14 mouse cellular contexts compared by ENCODE assay signal in the genomic region with DNA sequence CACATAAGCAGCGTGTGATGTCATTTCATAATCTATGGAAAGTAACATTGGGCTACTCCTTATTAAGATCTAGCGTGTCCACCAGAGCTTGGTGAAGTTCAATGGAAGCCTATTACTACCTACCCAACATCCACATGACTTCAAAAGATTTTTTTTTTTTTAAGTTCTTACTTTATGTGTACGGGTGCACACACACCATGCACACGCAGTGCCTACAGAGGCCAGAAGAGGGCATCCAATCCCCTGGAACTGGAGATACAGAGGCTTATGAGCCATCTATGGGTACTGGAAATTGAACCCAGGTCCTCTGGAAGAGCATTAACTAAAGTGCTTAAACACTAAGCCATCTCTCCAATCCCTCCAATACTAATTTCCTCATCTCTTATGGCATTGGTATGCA. TPM values are rescaled to one million over a fixed set of nuclear protein-coding genes. Genes with fewer than 3 reads are reported as not detected.
DNase-seq lines count a peak whose midpoint lies in the region; ATAC-seq and TF ChIP-seq lines count a peak whose summit lies in the region.
"Had no signal": no experiment of that assay in that cellular context is flagged by ENCODE, and none has a peak within 500 bp of the region (broad histone marks: within the 10 kb centered on the region; RNA-seq: fewer than 3 reads in every experiment).

No protein-coding gene starts in this region.

- H3K36me3 ChIP-seq in liver, postnatal 0 days (replicated peaks; ENCODE audit: insufficient read depth, low read length): no peaks in the 10 kb centered on the region
- no peaks in the 10 kb centered on the region for H3K36me3 ChIP-seq in liver, embryonic 12.5 days
- H3K36me3 ChIP-seq in ES-E14 (ENCODE audit: control insufficient read depth, insufficient read depth, low read length, poor library complexity, severe bottlenecking): no peaks in the 10 kb centered on the region
- H3K36me3 ChIP-seq: neural tube, embryonic 13.5 days had no signal

- 74% methylated on average over 4 of the region's 4 CpGs for WGBS in liver, postnatal 0 days (ENCODE audit: insufficient replicate concordance)
- 64% methylated on average over 4 of the region's 4 CpGs for WGBS in liver, embryonic 12.5 days (ENCODE audit: insufficient replicate concordance)

- no peak overlapping the region for H3K9ac ChIP-seq in liver, postnatal 0 days (replicated peaks)
- H3K9ac ChIP-seq in liver, embryonic 12.5 days: no peak overlapping the region
- no peak overlapping the region for H3K9ac ChIP-seq in ES-E14 (ENCODE audit: insufficient read depth, low read depth, low read length, poor library complexity, severe bottlenecking)
- H3K9ac ChIP-seq: forebrain, embryonic 13.5 days; neural tube, embryonic 13.5 days had no signal

- DNase-seq in gastrocnemius, adult 2 months: no peak
- DNase-seq in gastrocnemius, adult 8-10 months (ENCODE audit: low spot score in 2 of 2): no peak
- no peak for DNase-seq in liver, postnatal 0 days
- DNase-seq in ES-E14 (ENCODE audit: low read depth, low spot score): no peak
- no peak for DNase-seq in cerebellum, postnatal 36 days
- DNase-seq in cerebellum, adult 11 months: no peak
- DNase-seq: heart, postnatal 4 days; kidney, postnatal 14 days; midbrain, embryonic 14.5 days; right cerebral cortex, adult 18-20 months had no signal

- TF ChIP-seq EP300 in liver, postnatal 0 days (IDR thresholded peaks at IDR 0.05; ENCODE audit: low read depth): no peak

- no peaks in the 10 kb centered on the region for H3K4me1 ChIP-seq in liver, postnatal 0 days (ENCODE audit: insufficient read depth)
- H3K4me1 ChIP-seq in liver, embryonic 12.5 days: no peaks in the 10 kb centered on the region
- no peaks in the 10 kb centered on the region; a peak in 1 of 4 replicates for H3K4me1 ChIP-seq in ES-E14 (ENCODE audit: control insufficient read depth in 2 of 2, insufficient read depth in 2 of 2, low read length in 2 of 2, poor library complexity in 1 of 2)
- H3K4me1 ChIP-seq: forebrain, embryonic 13.5 days; neural tube, embryonic 13.5 days had no signal

- TF ChIP-seq CTCF in gastrocnemius, adult 2 months (IDR thresholded peaks at IDR 0.05): peak; percentile 55
- TF ChIP-seq CTCF in liver, postnatal 0 days (IDR thresholded peaks at IDR 0.05; ENCODE audit: low read depth): peak; percentile 57

- ATAC-seq in liver, postnatal 0 days: no peak
- no peak for ATAC-seq in liver, embryonic 12.5 days
- peak; percentile 63; the same call in 1 of the 2 replicates for ATAC-seq in megakaryocyte-erythroid progenitor cell, adult 5-6 weeks (replicated peaks; ENCODE audit: low FRiP score, low TSS enrichment, poor library complexity, severe bottlenecking)
- ATAC-seq: forebrain, embryonic 13.5 days had no signal

- no peaks in the 10 kb centered on the region for H3K9me3 ChIP-seq in liver, postnatal 0 days (ENCODE audit: low read length)
- H3K9me3 ChIP-seq in liver, embryonic 12.5 days (replicated peaks): no peaks in the 10 kb centered on the region
- no peaks in the 10 kb centered on the region for H3K9me3 ChIP-seq in ES-E14 (ENCODE audit: control insufficient read depth, insufficient read depth, low read depth, low read length)
- H3K9me3 ChIP-seq: forebrain, embryonic 13.5 days; neural tube, embryonic 13.5 days had no signal

- H3K27me3 ChIP-seq in liver, postnatal 0 days (ENCODE audit: insufficient read depth, low read length): 0 out of 2 replicates have a peak, but pooled peaks cover 3% of the 10 kb centered on the region
- H3K27me3 ChIP-seq in liver, embryonic 12.5 days (replicated peaks): peaks cover 11% of the 10 kb centered on the region
- H3K27me3 ChIP-seq: neural tube, embryonic 13.5 days had no signal

- no peak overlapping the region for H3K4me3 ChIP-seq in gastrocnemius, adult 2 months
- no peak overlapping the region for H3K4me3 ChIP-seq in liver, postnatal 0 days (ENCODE audit: low read depth, low read length)
- H3K4me3 ChIP-seq in liver, embryonic 12.5 days: no peak overlapping the region
- no peak overlapping the region for H3K4me3 ChIP-seq in ES-E14 (ENCODE audit: insufficient read depth in 1 of 2, low read depth in 1 of 2, low read length in 2 of 2, poor library complexity in 1 of 2, severe bottlenecking in 1 of 2)
- H3K4me3 ChIP-seq: forebrain, embryonic 13.5 days; neural tube, embryonic 13.5 days had no signal

- H3K27ac ChIP-seq in gastrocnemius, adult 2 months: no peak overlapping the region
- H3K27ac ChIP-seq in liver, postnatal 0 days (ENCODE audit: low read depth): no peak overlapping the region
- H3K27ac ChIP-seq in liver, embryonic 12.5 days: no peak overlapping the region
- no peak overlapping the region for H3K27ac ChIP-seq in ES-E14 (ENCODE audit: insufficient read depth, low read depth, low read length, poor library complexity, severe bottlenecking)
- H3K27ac ChIP-seq: forebrain, embryonic 13.5 days; neural tube, embryonic 13.5 days had no signal

- in situ Hi-C loops in ES-E14 (cut with MboI; ENCODE audit: low sequenced_read_pairs in 2 of 2, unreplicated experiment in 2 of 2): no loop called here

- H3K4me2 ChIP-seq in liver, postnatal 0 days (ENCODE audit: low read depth, low read length): no peak overlapping the region
- no peak overlapping the region for H3K4me2 ChIP-seq in liver, embryonic 12.5 days
- H3K4me2 ChIP-seq: forebrain, embryonic 13.5 days; neural tube, embryonic 13.5 days had no signal

- intact Hi-C loops in gastrocnemius, adult 2 months (cut with DNase I): no loop called here

TF ChIP-seq in ES-E14, 5 proteins besides CTCF, POLR2A, EP300 and RAD21:
- peak; percentile 51; the same call in 1 of the 2 replicates for TF ChIP-seq ZC3H11A (IDR thresholded peaks at IDR 0.05; ENCODE audit: borderline replicate concordance, low read depth, low read length)
- peak; percentile 88 for TF ChIP-seq ZNF384 (IDR thresholded peaks at IDR 0.05; ENCODE audit: low read depth, low read length)
- no peak for TF ChIP-seq MAFK (IDR thresholded peaks at IDR 0.05; ENCODE audit: insufficient read depth, low read depth, low read length)

RNA-seq across cellular contexts. Expression of gene Pcolce2, which starts 38.0 kb away (rescaled TPM):
- total RNA-seq in gastrocnemius, adult 2 months (2021): 10 to 100 TPM in 1 of 2 experiments, 1 to 10 TPM in 1; 8.2 to 13.7 TPM
- total RNA-seq in gastrocnemius, adult 8-10 months (2022): 1 to 10 TPM; 2.9 to 6.4 (median 5.8) TPM
- polyA plus RNA-seq in liver, postnatal 0 days (2015; fragmentation: Nextera tagmentation; extraction: Ambion mirVana): 15.7 and 20.6 TPM in 2 replicates
- polyA plus RNA-seq in liver, embryonic 12.5 days (2016; fragmentation: Nextera tagmentation; extraction: Ambion mirVana): 10.1 and 12.1 TPM in 2 replicates
- 27.0 and 47.6 TPM in 2 replicates for total RNA-seq in ES-E14 (2012; rRNA removed)
- total RNA-seq in megakaryocyte-erythroid progenitor cell, adult 5-6 weeks (2014; fragmentation: Nextera tagmentation): not detected in 2 replicates
- total RNA-seq in megakaryocyte-erythroid progenitor cell, adult 5-6 weeks (2017): not detected in 2 replicates

RNA-seq across cellular contexts. Expression of gene Paqr9, which starts 39.9 kb away (rescaled TPM):
- 1 to 10 TPM; 1.9 to 5.0 TPM for total RNA-seq in gastrocnemius, adult 2 months (2021)
- total RNA-seq in gastrocnemius, adult 8-10 months (2022): 1 to 10 TPM; 1.9 to 3.7 (median 2.3) TPM
- 63.6 and 68.7 TPM in 2 replicates for polyA plus RNA-seq in liver, postnatal 0 days (2015; fragmentation: Nextera tagmentation; extraction: Ambion mirVana)
- polyA plus RNA-seq in liver, embryonic 12.5 days (2016; fragmentation: Nextera tagmentation; extraction: Ambion mirVana): 14.2 and 14.3 TPM in 2 replicates
- 0.58 TPM in 2 replicates for total RNA-seq in ES-E14 (2012; rRNA removed)
- total RNA-seq in megakaryocyte-erythroid progenitor cell, adult 5-6 weeks (2014; fragmentation: Nextera tagmentation): 31.8 and 38.8 TPM in 2 replicates
- total RNA-seq in megakaryocyte-erythroid progenitor cell, adult 5-6 weeks (2017): 18.1 and 22.1 TPM in 2 replicates
